Mouse (Mus musculus) adrenal gland, adult (tissue): ENCODE data around the gene Fam32a.

Source experiments
- DNase-seq, 2 experiments: peaks; one replicate each; pipeline ENCODE4 v3.0.0; 2022 to 2023; ENCODE audit warnings: low spot score in 1 of 2; ENCODE audit not compliant: inconsistent age in 2 of 2

Fam32a gene

GRCm38 (mm10) chr8:72219541-72220363 is at the start of gene Fam32a:
Gene Fam32a, plus strand, starts transcription at chr8:72219730.
- DNase-seq, result peak; percentile 90 to 96

GRCm38 (mm10) chr8:72177346-72177925 is 42.1 kb upstream of the Fam32a start:
- DNase-seq, result peak; percentile 67 to 93

GRCm38 (mm10) chr8:72183554-72184202 is 35.9 kb upstream of the Fam32a start:
- peak in 1 of 2 experiments; percentile 64 for DNase-seq

GRCm38 (mm10) chr8:72187793-72188331 is 31.7 kb upstream of the Fam32a start:
- DNase-seq, result no peak

- no peak for DNase-seq
Observed at GRCm38 (mm10) chr8:72189417-72190214, 29.9 kb upstream of the Fam32a start, which contains the start of gene Hsh2d. Gene Hsh2d, plus strand, starts transcription at chr8:72189638.

- DNase-seq, result no peak
Observed at GRCm38 (mm10) chr8:72190215-72190539, 29.4 kb upstream of the Fam32a start.

- DNase-seq, result no peak
Observed at GRCm38 (mm10) chr8:72192065-72192464, 27.5 kb upstream of the Fam32a start.

GRCm38 (mm10) chr8:72197997-72198396 is 21.5 kb upstream of the Fam32a start:
- no peak for DNase-seq

GRCm38 (mm10) chr8:72208582-72208981 is 10.9 kb upstream of the Fam32a start:
- DNase-seq, result no peak

- DNase-seq, result no peak
Observed at GRCm38 (mm10) chr8:72210222-72210621, 9.3 kb upstream of the Fam32a start.

GRCm38 (mm10) chr8:72210710-72211109 is 8.8 kb upstream of the Fam32a start:
- no peak for DNase-seq

- no peak for DNase-seq
Observed at GRCm38 (mm10) chr8:72211846-72212245, 7.7 kb upstream of the Fam32a start.

- no peak for DNase-seq
Observed at GRCm38 (mm10) chr8:72212751-72213150, 6.8 kb upstream of the Fam32a start, which contains the start of gene Cib3. Gene Cib3, minus strand, starts transcription at chr8:72212837.

- DNase-seq, result no peak
Observed at GRCm38 (mm10) chr8:72213536-72213935, 6.0 kb upstream of the Fam32a start, which contains the start of gene Gm11034. Gene Gm11034, minus strand, starts transcription at chr8:72213636.

GRCm38 (mm10) chr8:72215060-72215459 is 4.5 kb upstream of the Fam32a start:
- no peak for DNase-seq

- no peak for DNase-seq
Observed at GRCm38 (mm10) chr8:72215871-72216270, 3.7 kb upstream of the Fam32a start.

- DNase-seq, result peak in 1 of 2 experiments; percentile 35
Observed at GRCm38 (mm10) chr8:72218781-72219540, 569 bp upstream of the Fam32a start.

- DNase-seq, result no peak
Observed at GRCm38 (mm10) chr8:72220758-72221157, 1.2 kb downstream of the Fam32a start.

- no peak for DNase-seq
Observed at GRCm38 (mm10) chr8:72222656-72223055, 3.1 kb downstream of the Fam32a start.
